Mouse (Mus musculus) embryonic facial prominence, embryonic 13.5 days (tissue): ENCODE results near the gene Gm28729. TPM values are rescaled to one million over a fixed set of nuclear protein-coding genes. Genes with fewer than 3 reads are reported as not detected.

ENCODE experiments used
- ATAC-seq: fragments of 200-750 bp; cut with Nextera tagmentation; 2 replicates; pipeline ENCODE4 v1.8.0; 2017; ENCODE audit warnings: low read depth; ENCODE audit not compliant: insufficient number of reproducible peaks, insufficient read depth, low FRiP score, low TSS enrichment
- H3K27ac ChIP-seq: fragments of 300-500 bp; sonication (generic); 2 replicates; pipeline ENCODE4 v1.5.1; 2015; ENCODE audit warnings: moderate library complexity, mild to moderate bottlenecking, inconsistent platforms
- H3K27me3 ChIP-seq: fragments of 300-500 bp; sonication (generic); 2 replicates; pipeline ENCODE4 v1.6.1; 2015; ENCODE audit warnings: mild to moderate bottlenecking, inconsistent platforms
- H3K36me3 ChIP-seq: fragments of 300-500 bp; sonication (generic); 2 replicates; pipeline ENCODE4 v1.6.1; 2015; ENCODE audit warnings: mild to moderate bottlenecking, inconsistent platforms
- H3K4me1 ChIP-seq: fragments of 300-500 bp; sonication (generic); 2 replicates; pipeline ENCODE4 v1.6.1; 2015; ENCODE audit warnings: inconsistent platforms
- H3K4me2 ChIP-seq: fragments of 300-500 bp; sonication (generic); 2 replicates; pipeline ENCODE4 v1.6.1; 2015; ENCODE audit warnings: moderate library complexity, mild to moderate bottlenecking, inconsistent platforms
- H3K4me3 ChIP-seq: fragments of 300-500 bp; sonication (generic); 2 replicates; pipeline ENCODE4 v1.5.1; 2015; ENCODE audit warnings: mild to moderate bottlenecking, inconsistent platforms
- H3K9ac ChIP-seq: fragments of 300-500 bp; sonication (generic); 2 replicates; pipeline ENCODE4 v1.6.1; 2015; ENCODE audit warnings: mild to moderate bottlenecking, inconsistent platforms
- H3K9me3 ChIP-seq: fragments of 300-500 bp; sonication (generic); 2 replicates; pipeline ENCODE4 v1.6.1; 2016; ENCODE audit warnings: inconsistent platforms
- WGBS: fragments of 180-500 bp; shearing (Covaris S2); methylation state at CpG from one replicate; pipeline ENCODE4 v1.1.7; 2015; ENCODE audit warnings: mixed read lengths; 5-methylcytosine and 5-hydroxymethylcytosine counted together
- polyA plus RNA-seq: library from polyadenylated mRNA; unstranded; fragments of >200 nt; fragmentation: Nextera tagmentation; extraction: Ambion mirVana; gene quantifications from 2 replicates; pipeline ENCODE4 v1.2.1, GENCODE M21; 2015

Gene Gm28729
- polyA plus RNA-seq, 1 experiment from 2014 or later: not detected

DNA sequence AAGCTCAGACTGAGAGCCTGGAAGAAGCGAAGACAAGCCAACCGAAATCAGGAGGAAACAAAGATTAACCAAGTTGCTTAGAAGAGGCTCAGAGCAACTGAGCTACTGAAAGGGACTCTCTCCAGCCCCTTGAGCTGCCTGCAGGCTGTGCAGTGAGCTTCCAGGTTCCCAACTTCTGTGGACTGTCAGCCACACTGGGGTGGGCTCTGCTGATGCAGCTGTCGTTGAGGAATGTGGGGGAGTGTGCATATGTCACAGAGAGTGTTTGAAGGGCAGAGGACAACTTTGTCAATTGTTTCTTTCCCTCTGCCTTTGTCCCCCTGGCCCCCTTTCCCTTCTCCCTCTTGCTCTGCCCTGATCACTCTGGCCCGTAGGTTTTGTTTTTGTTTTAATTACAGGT is 72.1 kb downstream of the Gm28729 start:
- H3K27me3 ChIP-seq: no peaks in the 10 kb centered on the region
- no peaks in the 10 kb centered on the region for H3K9me3 ChIP-seq
- H3K27ac ChIP-seq: no peak overlapping the region
- no peak overlapping the region for H3K4me3 ChIP-seq
- ATAC-seq: no peak
- no peak overlapping the region for H3K9ac ChIP-seq
- H3K36me3 ChIP-seq: no peaks in the 10 kb centered on the region
- no peak overlapping the region for H3K4me2 ChIP-seq
- 74% methylated on average over 4 of the region's 4 CpGs for WGBS
- 0 out of 2 replicates have a peak, but pooled peaks cover 6% of the 10 kb centered on the region for H3K4me1 ChIP-seq

GRCm38 (mm10) chr9:96450900-96451720 is 74.0 kb downstream of the Gm28729 start:
- H3K36me3 ChIP-seq: no peaks in the 10 kb centered on the region
- no peak for ATAC-seq
- no peak overlapping the region for H3K4me2 ChIP-seq
- H3K9ac ChIP-seq: no peak overlapping the region
- 0 out of 2 replicates have a peak, but pooled peaks cover 6% of the 10 kb centered on the region for H3K4me1 ChIP-seq
- H3K4me3 ChIP-seq: no peak overlapping the region
- H3K27ac ChIP-seq: no peak overlapping the region
- H3K27me3 ChIP-seq: no peaks in the 10 kb centered on the region
- H3K9me3 ChIP-seq: no peaks in the 10 kb centered on the region
- WGBS: 42% methylated on average over 12 of the region's 12 CpGs

DNA sequence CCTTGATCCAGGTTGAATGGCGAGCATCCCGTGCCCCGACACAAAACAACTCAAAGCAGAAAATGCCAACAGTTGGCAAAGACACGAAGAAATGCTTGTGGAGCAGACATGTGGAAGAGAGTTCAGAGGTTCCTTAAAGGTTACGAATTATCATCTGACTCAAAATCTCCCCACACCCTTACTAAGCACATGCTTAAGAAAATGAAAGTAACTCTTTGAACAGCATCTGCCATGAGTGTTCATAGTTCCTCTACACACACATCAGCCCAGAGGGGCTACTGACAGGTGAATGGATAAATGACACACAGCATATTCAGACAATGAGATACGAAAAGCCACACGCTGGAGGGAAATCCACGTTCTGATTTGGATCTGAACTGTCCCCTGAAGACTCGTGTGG is 75.5 kb downstream of the Gm28729 start:
- Histone ChIP-seq H3K4me2 (no peak overlapping the region), H3K4me1 (0 out of 2 replicates have a peak, but pooled peaks cover 6% of the 10 kb centered on the region), H3K4me3 (no peak overlapping the region), H3K9ac (no peak overlapping the region), H3K36me3 (no peaks in the 10 kb centered on the region), H3K27ac (no peak overlapping the region), H3K9me3 (no peaks in the 10 kb centered on the region), H3K27me3 (no peaks in the 10 kb centered on the region)
- no peak for ATAC-seq
- 89% methylated on average over 9 of the region's 9 CpGs for WGBS

DNA sequence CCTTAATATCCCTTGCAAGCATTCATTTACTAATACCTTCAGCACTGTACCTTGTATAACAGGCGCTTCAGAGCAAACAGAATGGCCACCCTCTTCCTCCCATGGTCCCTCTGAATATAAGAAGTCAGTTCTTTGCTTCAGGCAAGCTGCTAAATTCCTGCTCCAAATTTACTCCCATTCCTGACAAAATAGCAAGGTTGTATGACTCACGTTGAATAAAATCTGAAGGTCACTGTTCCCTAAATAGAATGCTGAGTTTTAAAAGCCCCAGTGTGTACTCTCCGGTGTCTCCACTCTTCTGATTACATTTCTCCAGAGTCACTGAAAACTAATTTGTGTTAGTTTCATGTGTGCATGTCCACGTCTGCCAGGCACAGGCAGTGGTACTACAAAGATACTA is 79.7 kb downstream of the Gm28729 start:
- WGBS: 58% methylated on average over 4 of the region's 4 CpGs
- Histone ChIP-seq H3K9me3 (no peaks in the 10 kb centered on the region), H3K4me1 (no peaks in the 10 kb centered on the region), H3K27ac (no peak overlapping the region), H3K4me2 (no peak overlapping the region), H3K36me3 (no peaks in the 10 kb centered on the region), H3K4me3 (no peak overlapping the region), H3K9ac (no peak overlapping the region), H3K27me3 (0 out of 2 replicates have a peak, but pooled peaks cover 2% of the 10 kb centered on the region)
- no peak for ATAC-seq

GRCm38 (mm10) chr9:96442081-96442480 is 83.0 kb downstream of the Gm28729 start:
- H3K4me1 ChIP-seq: peaks cover 20% of the 10 kb centered on the region
- no peak for ATAC-seq
- 0 out of 2 replicates have a peak, but pooled peaks cover 2% of the 10 kb centered on the region for H3K27me3 ChIP-seq
- H3K9me3 ChIP-seq: no peaks in the 10 kb centered on the region
- no peak overlapping the region for H3K4me3 ChIP-seq
- 27% methylated on average over 10 of the region's 10 CpGs for WGBS
- no peaks in the 10 kb centered on the region for H3K36me3 ChIP-seq
- 0 out of 2 replicates have a peak overlapping the region, but pooled peaks have one; percentile 11 for H3K4me2 ChIP-seq
- H3K27ac ChIP-seq: no peak overlapping the region
- H3K9ac ChIP-seq: no peak overlapping the region

DNA sequence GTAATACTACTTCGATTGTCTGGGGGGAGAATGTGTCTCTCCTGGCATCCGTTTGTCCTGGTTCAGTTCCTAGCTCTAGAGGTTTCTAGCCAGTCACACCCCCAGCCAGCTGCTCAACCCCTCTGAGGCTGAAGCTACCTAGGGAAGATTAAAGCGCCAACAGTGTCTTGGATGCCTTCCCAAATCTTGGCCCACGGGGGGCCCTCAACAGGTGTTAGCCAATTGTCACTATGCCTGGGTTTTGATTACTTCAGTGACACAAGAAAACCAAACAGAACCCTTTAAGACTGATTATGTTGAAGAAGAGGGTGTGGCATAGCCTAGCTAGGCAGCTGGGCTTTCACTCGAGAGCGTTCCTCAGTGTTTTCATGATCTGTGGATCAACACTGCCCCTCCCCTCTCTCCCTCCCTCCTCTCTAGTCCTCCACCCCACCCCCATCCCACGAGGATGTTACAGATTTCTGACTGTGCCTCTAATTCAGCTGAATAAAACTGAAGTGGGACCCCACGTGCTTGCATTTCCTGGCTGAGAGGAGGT is 86.7 kb downstream of the Gm28729 start:
- H3K4me1 ChIP-seq: peaks cover 41% of the 10 kb centered on the region
- H3K36me3 ChIP-seq: no peaks in the 10 kb centered on the region
- H3K9ac ChIP-seq: peak overlapping the region; percentile 79
- H3K4me3 ChIP-seq: peak overlapping the region; percentile 49
- H3K27ac ChIP-seq: peak overlapping the region; percentile 80
- ATAC-seq: peak; percentile 28
- H3K27me3 ChIP-seq: 0 out of 2 replicates have a peak, but pooled peaks cover 2% of the 10 kb centered on the region
- H3K9me3 ChIP-seq: no peaks in the 10 kb centered on the region
- H3K4me2 ChIP-seq: peak overlapping the region; percentile 84
- WGBS: 2% methylated on average over 8 of the region's 8 CpGs

DNA sequence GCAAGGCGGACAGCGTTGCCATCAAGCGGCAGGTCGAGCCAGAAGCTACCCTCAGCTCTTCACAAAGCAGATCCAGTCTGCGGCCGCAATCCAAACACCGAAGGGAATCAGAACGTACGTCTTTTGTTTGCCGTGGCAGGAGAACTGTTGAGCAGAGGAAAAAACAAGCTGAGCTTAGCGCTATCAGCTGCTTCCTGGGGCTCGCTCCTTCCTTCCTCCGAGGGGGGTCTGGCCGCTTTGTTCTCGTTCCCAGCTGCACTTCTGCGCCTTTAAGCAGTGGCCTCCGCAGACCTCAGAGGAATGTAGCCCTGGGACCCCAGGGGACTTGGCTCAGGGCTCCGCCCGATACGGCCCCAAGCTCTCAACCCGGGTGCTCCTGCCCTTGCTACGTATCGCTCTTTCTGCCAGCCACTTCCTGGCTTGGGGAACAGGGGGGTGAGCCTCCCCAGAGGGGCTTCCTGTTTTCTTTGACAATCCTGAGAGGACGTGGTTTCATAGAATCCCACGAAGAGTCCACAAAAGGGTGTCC is 87.2 kb downstream of the Gm28729 start:
- under 1% methylated on average over 25 of the region's 25 CpGs for WGBS

GRCm38 (mm10) chr9:96436901-96437804 is 87.9 kb downstream of the Gm28729 start:
- Histone ChIP-seq H3K27me3 (0 out of 2 replicates have a peak, but pooled peaks cover 2% of the 10 kb centered on the region), H3K9ac (peak overlapping the region; percentile 79), H3K9me3 (no peaks in the 10 kb centered on the region), H3K36me3 (no peaks in the 10 kb centered on the region), H3K4me3 (peak overlapping the region; percentile 49), H3K4me2 (peak overlapping the region; percentile 84), H3K27ac (peak overlapping the region; percentile 80), H3K4me1 (peaks cover 41% of the 10 kb centered on the region)
- WGBS: 11% methylated on average over 28 of the region's 28 CpGs
- ATAC-seq: no peak

More for the DNA sequence above, 87.2 kb downstream of the Gm28729 start:
- Histone ChIP-seq H3K36me3 (no peaks in the 10 kb centered on the region), H3K9me3 (no peaks in the 10 kb centered on the region), H3K27ac (peak overlapping the region; percentile 80), H3K9ac (peak overlapping the region; percentile 79), H3K27me3 (0 out of 2 replicates have a peak, but pooled peaks cover 2% of the 10 kb centered on the region), H3K4me3 (peak overlapping the region; percentile 49), H3K4me2 (peak overlapping the region; percentile 84), H3K4me1 (peaks cover 41% of the 10 kb centered on the region)
- ATAC-seq: peak; percentile 73

Other genes with a start within 250 kb of the Gm28729 start
- 135 and 138 TPM in 2 replicates for gene Atp1b3, start 160.8 kb downstream of the Gm28729 start, polyA plus RNA-seq
- gene Rnf7, start 46.6 kb downstream of the Gm28729 start, polyA plus RNA-seq: 233 and 242 TPM in 2 replicates
- 21.5 and 23.4 TPM in 2 replicates for gene Rasa2, start 106.4 kb upstream of the Gm28729 start, polyA plus RNA-seq
- gene Zbtb38, start 227.6 kb upstream of the Gm28729 start, polyA plus RNA-seq: 14.6 and 16.2 TPM in 2 replicates